Mouse (Mus musculus): ENCODE results near the gene Psmc6. TPM values are rescaled to one million over a fixed set of nuclear protein-coding genes. Genes with fewer than 3 reads are reported as not detected.
A peak's percentile ranks its signal among the peaks of the same experiment; 100 is the strongest.

Gene Psmc6
- polyA plus RNA-seq, 1 experiment from 2014 or later: 171 TPM

DNA sequence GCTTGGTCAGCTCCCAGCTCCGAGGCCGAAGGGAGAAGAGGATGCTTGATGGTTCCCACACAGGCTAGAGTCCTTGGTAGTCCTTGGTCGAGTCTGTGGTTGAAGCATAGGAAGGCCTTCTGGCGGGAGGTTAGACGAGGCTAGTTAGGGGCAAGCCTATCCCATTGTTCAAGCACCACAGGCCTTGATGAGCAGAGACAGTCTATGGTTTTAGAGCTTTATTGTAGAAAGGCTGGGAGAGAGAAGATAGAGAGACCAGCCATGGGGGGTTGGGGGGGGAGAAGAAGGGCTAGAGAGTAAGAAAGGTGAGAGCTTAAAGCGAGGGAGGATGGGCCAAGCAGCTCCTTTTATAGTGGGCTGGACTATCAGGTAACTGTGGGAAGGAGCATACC is 35.6 kb downstream of the Psmc6 start:
- Histone ChIP-seq H3K4me3 (no peak overlapping the region), H3K4me2 (no peak overlapping the region), H3K27me3 (no peaks in the 10 kb centered on the region), H3K9me3 (no peaks in the 10 kb centered on the region), H3K9ac (no peak overlapping the region), H3K4me1 (replicated peaks) (no peaks in the 10 kb centered on the region), H3K36me3 (peaks cover 13% of the 10 kb centered on the region), H3K27ac (no peak overlapping the region)
- peak; percentile 21; the same call in 1 of the 2 replicates for ATAC-seq (ENCODE audit: low FRiP score)
- 84% methylated on average over 6 of the region's 6 CpGs for WGBS

DNA sequence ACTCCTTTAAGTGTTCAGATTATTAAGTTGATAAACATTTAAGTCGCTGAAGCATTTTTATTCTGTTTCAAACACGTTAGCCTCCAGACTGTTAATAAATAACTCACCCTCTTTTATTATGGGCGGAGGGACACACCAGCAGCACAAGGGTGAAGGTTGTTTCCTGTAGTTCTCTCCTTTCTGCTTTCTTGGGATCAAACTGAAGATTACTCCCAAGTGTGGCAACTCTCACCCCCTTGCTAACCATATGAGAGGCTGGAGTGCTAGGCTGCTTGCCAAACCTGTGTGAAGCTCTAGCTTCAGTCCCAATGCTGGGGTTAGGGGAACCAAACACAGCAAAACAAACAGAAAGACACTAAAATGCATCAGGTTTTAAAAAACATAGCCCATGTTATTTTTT is 49.2 kb downstream of the Psmc6 start:
- H3K9ac ChIP-seq: no peak overlapping the region
- H3K4me1 ChIP-seq (replicated peaks): no peaks in the 10 kb centered on the region
- H3K36me3 ChIP-seq: peaks cover 23% of the 10 kb centered on the region
- no peak for ATAC-seq (ENCODE audit: low FRiP score)
- H3K4me3 ChIP-seq: no peak overlapping the region
- no peak overlapping the region for H3K4me2 ChIP-seq
- H3K27me3 ChIP-seq: no peaks in the 10 kb centered on the region
- H3K9me3 ChIP-seq: no peaks in the 10 kb centered on the region
- H3K27ac ChIP-seq: no peak overlapping the region
- 89% methylated on average over 3 of the region's 3 CpGs for WGBS

DNA sequence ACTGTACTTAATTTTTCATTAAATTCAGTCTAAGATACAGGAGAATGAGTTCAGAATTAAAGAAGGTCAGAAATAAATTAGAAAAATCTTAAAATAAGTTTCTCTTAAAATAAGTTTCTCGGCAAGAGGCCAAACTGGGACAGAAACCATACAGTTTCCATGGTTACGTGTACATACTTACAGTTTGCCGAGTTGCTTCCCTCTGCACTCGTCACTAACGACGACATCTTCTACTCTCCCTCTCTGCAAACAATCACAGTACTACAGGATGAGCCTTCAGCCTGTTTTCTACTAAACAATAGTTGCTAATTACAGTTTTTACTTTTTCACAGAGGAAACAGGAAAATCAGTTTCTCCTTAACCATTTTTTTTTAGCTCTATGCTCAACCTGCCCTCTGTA is 51.2 kb downstream of the Psmc6 start:
- no peak overlapping the region for H3K27ac ChIP-seq
- H3K9ac ChIP-seq: no peak overlapping the region
- no peaks in the 10 kb centered on the region for H3K9me3 ChIP-seq
- 89% methylated on average over 6 of the region's 6 CpGs for WGBS
- H3K4me3 ChIP-seq: no peak overlapping the region
- H3K4me2 ChIP-seq: no peak overlapping the region
- H3K36me3 ChIP-seq: peaks cover 23% of the 10 kb centered on the region
- no peaks in the 10 kb centered on the region for H3K27me3 ChIP-seq
- H3K4me1 ChIP-seq (replicated peaks): no peaks in the 10 kb centered on the region
- ATAC-seq (ENCODE audit: low FRiP score): no peak

DNA sequence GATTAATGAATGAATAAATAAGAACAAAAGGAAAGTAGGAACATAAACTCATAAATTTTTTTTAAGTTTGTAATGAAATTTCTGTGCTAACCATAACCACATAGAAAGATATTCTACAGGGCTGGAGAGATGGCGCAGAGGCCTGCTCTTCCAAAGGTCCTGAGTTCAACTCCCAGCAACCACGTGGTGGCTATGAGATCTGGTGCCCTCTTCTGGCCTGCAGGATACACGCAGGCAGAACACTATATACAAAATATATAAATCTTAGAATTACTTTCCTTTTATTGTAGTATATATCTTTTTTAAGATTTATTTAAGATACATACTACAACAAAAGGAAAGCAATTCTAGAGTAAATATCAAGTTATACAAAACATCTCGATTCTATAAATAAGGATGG is 53.3 kb downstream of the Psmc6 start:
- H3K9ac ChIP-seq: no peak overlapping the region
- peaks cover 23% of the 10 kb centered on the region for H3K36me3 ChIP-seq
- WGBS: 85% methylated on average over 4 of the region's 4 CpGs
- no peak overlapping the region for H3K4me2 ChIP-seq
- no peak for ATAC-seq (ENCODE audit: low FRiP score)
- H3K27me3 ChIP-seq: no peaks in the 10 kb centered on the region
- H3K4me3 ChIP-seq: no peak overlapping the region
- no peaks in the 10 kb centered on the region for H3K9me3 ChIP-seq
- H3K27ac ChIP-seq: no peak overlapping the region
- H3K4me1 ChIP-seq (replicated peaks): peaks cover 7% of the 10 kb centered on the region

DNA sequence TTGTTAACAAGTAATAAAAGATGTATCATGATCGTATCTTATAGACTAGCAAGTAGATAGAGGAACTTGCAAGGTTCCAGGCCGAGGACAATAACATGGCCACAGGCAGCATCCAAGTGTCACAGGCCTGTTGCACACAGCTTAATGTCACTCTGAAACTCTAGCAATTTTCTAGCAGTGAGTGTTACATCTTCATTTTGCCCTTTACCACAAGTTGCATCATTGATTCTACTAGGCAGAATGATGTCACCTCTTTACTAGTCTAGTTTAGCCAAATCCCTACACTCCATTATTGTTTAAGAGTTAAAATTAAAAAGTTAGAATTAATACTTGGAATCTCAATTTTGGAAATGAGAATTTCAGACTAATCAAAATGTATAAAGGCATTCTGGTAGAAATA is 56.0 kb downstream of the Psmc6 start:
- H3K4me2 ChIP-seq: no peak overlapping the region
- peaks cover 9% of the 10 kb centered on the region for H3K36me3 ChIP-seq
- peaks cover 17% of the 10 kb centered on the region for H3K4me1 ChIP-seq (replicated peaks)
- H3K27ac ChIP-seq: no peak overlapping the region
- no peaks in the 10 kb centered on the region for H3K9me3 ChIP-seq
- no peak overlapping the region for H3K9ac ChIP-seq
- WGBS: 98% methylated on average over 2 of the region's 2 CpGs
- no peaks in the 10 kb centered on the region for H3K27me3 ChIP-seq
- ATAC-seq (ENCODE audit: low FRiP score): no peak
- no peak overlapping the region for H3K4me3 ChIP-seq

DNA sequence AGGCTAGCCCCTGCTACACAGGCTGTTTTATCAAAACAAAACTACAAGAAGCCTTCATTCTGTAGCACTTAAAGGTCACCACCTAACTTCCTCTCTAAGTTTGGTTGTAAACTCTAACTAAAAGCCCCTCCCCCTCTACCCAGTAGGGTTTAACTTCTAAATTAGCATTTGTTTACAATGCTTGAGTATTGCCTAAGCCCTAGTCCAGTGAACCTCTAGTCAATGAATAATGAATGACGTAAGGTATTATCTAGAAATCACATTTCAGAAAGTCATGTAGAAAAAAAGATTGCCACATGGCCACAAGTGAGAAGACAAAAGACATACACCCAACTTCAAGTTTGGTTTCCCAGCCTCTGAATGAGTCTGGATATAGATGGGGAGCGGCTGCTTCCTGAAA is 57.9 kb downstream of the Psmc6 start:
- no peak overlapping the region for H3K27ac ChIP-seq
- H3K4me2 ChIP-seq: peak overlapping the region; percentile 79
- 0 out of 2 replicates have a peak overlapping the region, but pooled peaks have one; percentile 91 for H3K9ac ChIP-seq
- no peaks in the 10 kb centered on the region for H3K9me3 ChIP-seq
- peaks cover 17% of the 10 kb centered on the region for H3K4me1 ChIP-seq (replicated peaks)
- no peaks in the 10 kb centered on the region for H3K27me3 ChIP-seq
- peak overlapping the region; percentile 86 for H3K4me3 ChIP-seq
- 19% methylated on average over 2 of the region's 2 CpGs for WGBS
- ATAC-seq (ENCODE audit: low FRiP score): no peak
- peaks cover 2% of the 10 kb centered on the region for H3K36me3 ChIP-seq

DNA sequence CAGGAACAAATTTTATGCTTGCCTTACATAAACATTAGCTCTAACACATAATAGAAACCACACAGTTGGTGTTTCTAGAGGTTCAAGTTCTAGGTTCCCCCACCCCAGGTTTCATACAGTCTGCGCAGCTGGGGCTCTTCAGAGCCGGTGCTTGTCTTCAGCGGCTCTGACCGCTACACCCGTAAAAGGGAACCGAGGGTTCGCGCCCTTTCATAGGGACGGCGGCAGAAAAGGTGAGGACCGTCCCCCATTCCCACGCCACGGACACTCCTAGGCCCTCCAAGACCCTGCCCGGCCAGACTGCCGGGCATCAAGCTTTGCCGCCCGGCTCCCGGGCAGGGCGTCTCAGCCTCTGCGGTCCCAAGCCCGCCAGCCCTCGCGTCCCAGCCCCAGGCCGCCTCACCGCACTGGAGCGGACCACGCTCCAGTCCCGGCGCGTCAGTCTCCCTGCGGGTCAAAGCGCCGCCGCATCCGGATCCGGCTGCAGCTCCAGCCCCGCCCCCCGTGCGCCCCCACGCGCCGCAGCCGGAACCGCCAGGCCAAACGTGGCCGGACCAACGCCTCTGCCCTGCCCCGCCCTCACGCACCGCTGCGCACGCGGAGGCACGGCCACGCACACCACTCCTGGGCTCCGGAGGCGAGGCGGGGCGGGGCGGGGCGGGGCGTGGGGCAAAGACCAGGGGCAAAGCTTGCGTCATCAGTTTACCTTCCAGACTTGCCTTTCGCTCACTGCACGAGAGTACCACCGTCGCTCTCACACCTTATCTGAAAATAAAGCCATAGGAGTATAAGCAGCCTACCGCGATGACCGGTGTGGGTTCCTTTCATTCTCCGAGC is 59.0 kb downstream of the Psmc6 start:
- Histone ChIP-seq H3K27ac (peak overlapping the region; percentile 84), H3K27me3 (no peaks in the 10 kb centered on the region), H3K9me3 (no peaks in the 10 kb centered on the region), H3K9ac (peak overlapping the region; percentile 91), H3K36me3 (no peaks in the 10 kb centered on the region), H3K4me1 (replicated peaks) (peaks cover 17% of the 10 kb centered on the region), H3K4me2 (peak overlapping the region; percentile 79), H3K4me3 (peak overlapping the region; percentile 86)
- ATAC-seq (ENCODE audit: low FRiP score): peak; percentile 98
- WGBS: under 1% methylated on average over 66 of the region's 71 CpGs

DNA sequence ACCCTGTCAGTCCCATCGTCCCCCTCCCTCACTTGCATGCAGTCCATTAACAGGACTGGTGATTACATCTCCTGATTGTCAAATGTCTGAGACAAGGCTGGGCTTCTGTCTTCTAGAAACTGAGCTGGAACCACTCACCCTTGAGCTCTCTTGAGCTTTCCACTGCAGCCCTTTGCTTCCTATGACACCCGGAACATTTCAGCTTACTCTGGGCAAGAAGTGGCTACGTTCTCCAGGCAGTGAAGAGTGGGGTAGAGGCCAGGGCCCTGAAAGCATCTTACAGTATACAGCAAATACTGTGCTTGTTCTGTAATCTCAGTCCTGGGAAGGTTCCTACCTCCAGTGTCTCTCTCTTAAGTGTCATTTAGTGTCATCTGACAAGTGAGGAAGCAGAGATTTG is 59.6 kb downstream of the Psmc6 start:
- no peak for ATAC-seq (ENCODE audit: low FRiP score)
- Histone ChIP-seq H3K9ac (peak overlapping the region; percentile 91), H3K4me2 (peak overlapping the region; percentile 79), H3K9me3 (no peaks in the 10 kb centered on the region), H3K4me1 (replicated peaks) (peaks cover 17% of the 10 kb centered on the region), H3K36me3 (no peaks in the 10 kb centered on the region), H3K27me3 (no peaks in the 10 kb centered on the region), H3K27ac (peak overlapping the region; percentile 84), H3K4me3 (peak overlapping the region; percentile 86)
- 25% methylated on average over 3 of the region's 3 CpGs for WGBS

Other genes starting within 250 kb of the Psmc6 start
- 12.5 and 13.3 TPM in 2 replicates for gene Gpr137c, start 110.1 kb upstream of the Psmc6 start, polyA plus RNA-seq (2015; fragmentation: Nextera tagmentation; extraction: Ambion mirVana)
- gene Txndc16, start 109.5 kb upstream of the Psmc6 start, polyA plus RNA-seq (2015; fragmentation: Nextera tagmentation; extraction: Ambion mirVana): 33.8 and 34.2 TPM in 2 replicates
- gene Ero1l, start 11.0 kb upstream of the Psmc6 start, polyA plus RNA-seq (2015; fragmentation: Nextera tagmentation; extraction: Ambion mirVana): 26.7 and 28.5 TPM in 2 replicates
- 58.1 and 60.5 TPM in 2 replicates for gene Styx, start 21.3 kb downstream of the Psmc6 start, polyA plus RNA-seq (2015; fragmentation: Nextera tagmentation; extraction: Ambion mirVana)
- gene Gnpnat1, start 75.1 kb downstream of the Psmc6 start, polyA plus RNA-seq (2015; fragmentation: Nextera tagmentation; extraction: Ambion mirVana): 26.9 and 28.4 TPM in 2 replicates
- gene Fermt2, start 200.3 kb downstream of the Psmc6 start, polyA plus RNA-seq (2015; fragmentation: Nextera tagmentation; extraction: Ambion mirVana): 67.7 and 77.2 TPM in 2 replicates

Data from hindbrain, embryonic 13.5 days (tissue).